Mouse (Mus musculus): ENCODE measurements around the gene A530084C06Rik.

DNA sequence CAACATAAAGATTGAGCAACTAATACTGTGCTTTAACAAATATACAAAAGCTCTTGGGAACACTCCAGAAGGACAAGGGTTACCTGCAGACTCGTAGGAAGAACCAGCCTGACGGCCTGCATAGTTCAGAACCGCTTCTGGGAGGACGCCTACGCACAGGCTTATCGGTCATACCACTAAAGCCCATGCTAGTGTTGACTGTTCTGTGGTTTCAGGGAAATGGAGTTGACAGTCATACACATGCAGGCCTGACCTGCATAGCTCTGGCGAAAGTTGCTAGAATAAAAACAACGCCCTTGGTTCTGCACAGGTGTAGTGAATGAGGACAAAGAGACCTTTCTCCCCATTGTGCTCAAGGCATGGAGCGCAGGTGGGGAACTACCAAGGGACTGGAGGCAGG lies 11.5 kb downstream of the A530084C06Rik start:
- TF ChIP-seq POLR2A (IDR thresholded peaks at IDR 0.05; ENCODE audit: extremely low read depth, insufficient read depth, low read length) (no peak), CTCF (IDR thresholded peaks at IDR 0.05; ENCODE audit: low read depth, low read length) (no peak)
